Mouse (Mus musculus) MEL (cell line): ENCODE results near the gene Gpd1. TPM values are rescaled to one million over a fixed set of nuclear protein-coding genes. Genes with fewer than 3 reads are reported as not detected.

Experiments
- DNase-seq: peaks from one replicate; pipeline ENCODE4 v3.0.0; 2011; ENCODE audit warnings: low read depth, low spot score
- H3K27ac ChIP-seq: 2 replicates; pipeline ENCODE4 v1.5.1; 2012; ENCODE audit warnings: low read depth, mild to moderate bottlenecking, control low read depth, low read length, moderate library complexity; ENCODE audit not compliant: control insufficient read depth
- H3K27me3 ChIP-seq, 2 experiments: fragments of 150-350 bp in 1 of 2; sonication (generic) in 1 of 2; 2 replicates each; pipeline ENCODE4 v1.6.1; 2012; ENCODE audit warnings: low read length in 2 of 2, mild to moderate bottlenecking in 2 of 2, improper control_type of control experiment in 1 of 2, moderate library complexity in 1 of 2; ENCODE audit not compliant: insufficient read depth in 2 of 2, control insufficient read depth in 1 of 2
- H3K36me3 ChIP-seq, 2 experiments: 2 replicates each; pipeline ENCODE4 v1.6.1; 2012 to 2014; ENCODE audit warnings: low read length in 2 of 2, improper control_type of control experiment in 1 of 2, inconsistent platforms in 1 of 2, mild to moderate bottlenecking in 1 of 2; ENCODE audit not compliant: insufficient read depth in 2 of 2, control insufficient read depth in 1 of 2
- H3K4me1 ChIP-seq, 2 experiments: fragments of 150-350 bp in 1 of 2; sonication (generic) in 1 of 2; 2 replicates each; pipeline ENCODE4 v1.6.1; 2012; ENCODE audit warnings: low read length in 2 of 2, improper control_type of control experiment in 1 of 2, mild to moderate bottlenecking in 1 of 2; ENCODE audit not compliant: insufficient read depth in 2 of 2, control insufficient read depth in 1 of 2
- H3K4me3 ChIP-seq, 2 experiments: fragments of 150-350 bp in 1 of 2; sonication (generic) in 1 of 2; 2 replicates each; pipeline ENCODE4 v1.5.1; 2012; ENCODE audit warnings: low read depth in 2 of 2, low read length in 2 of 2, mild to moderate bottlenecking in 2 of 2, moderate library complexity in 2 of 2, control low read depth in 1 of 2, improper control_type of control experiment in 1 of 2; ENCODE audit not compliant: control insufficient read depth in 1 of 2, insufficient read depth in 1 of 2
- H3K79me2 ChIP-seq: 2 replicates; pipeline ENCODE4 v1.6.1; 2012; ENCODE audit warnings: mild to moderate bottlenecking, low read length, moderate library complexity; ENCODE audit not compliant: control insufficient read depth, poor library complexity, insufficient read depth
- H3K9ac ChIP-seq: 2 replicates; pipeline ENCODE4 v1.6.1; 2012; ENCODE audit warnings: low read depth, mild to moderate bottlenecking, control low read depth, low read length, moderate library complexity; ENCODE audit not compliant: control insufficient read depth, poor library complexity, severe bottlenecking
- H3K9me3 ChIP-seq: fragments of 150-350 bp; sonication (generic); replicated peaks from 2 replicates; pipeline ENCODE4 v1.6.1; 2012; ENCODE audit warnings: mild to moderate bottlenecking, low read length, improper control_type of control experiment, moderate library complexity; ENCODE audit not compliant: insufficient read depth
- CHD1 ChIP-seq: IDR thresholded peaks from 2 replicates; pipeline ENCODE4 v1.6.1; 2012; ENCODE audit warnings: low read depth, mild to moderate bottlenecking, inconsistent platforms, low read length, improper control_type of control experiment
- CHD2 ChIP-seq: IDR thresholded peaks from 2 replicates; pipeline ENCODE4 v1.6.1; 2011; ENCODE audit warnings: low read length, improper control_type of control experiment
- CTCF ChIP-seq, 3 experiments: IDR thresholded peaks in 2 of 3; conservative IDR thresholded peaks in 1 of 3; 2 replicates each; pipeline ENCODE4 v1.5.1; 2011 to 2012; ENCODE audit warnings: low read length in 3 of 3, low read depth in 2 of 3, mild to moderate bottlenecking in 2 of 3, improper control_type of control experiment in 1 of 3, inconsistent platforms in 1 of 3, mixed read lengths in 1 of 3, moderate library complexity in 1 of 3; ENCODE audit not compliant: control insufficient read depth in 1 of 3, insufficient read depth in 1 of 3, poor library complexity in 1 of 3, severe bottlenecking in 1 of 3
- E2F4 ChIP-seq: IDR thresholded peaks from 2 replicates; pipeline ENCODE4 v1.6.1; 2011; ENCODE audit warnings: low read depth, low read length, improper control_type of control experiment, borderline replicate concordance
- ELF1 ChIP-seq: IDR thresholded peaks from 2 replicates; pipeline ENCODE4 v1.6.1; 2014; ENCODE audit warnings: low read depth, mild to moderate bottlenecking, inconsistent platforms, low read length, improper control_type of control experiment, moderate library complexity
- EP300 ChIP-seq, 2 experiments: IDR thresholded peaks; 2 replicates each; pipeline ENCODE4 v1.6.1; 2011; ENCODE audit warnings: improper control_type of control experiment in 2 of 2, low read length in 2 of 2, low read depth in 1 of 2, mild to moderate bottlenecking in 1 of 2
- GABPA ChIP-seq: IDR thresholded peaks from 2 replicates; pipeline ENCODE4 v1.6.1; 2012; ENCODE audit warnings: low read depth, mild to moderate bottlenecking, inconsistent platforms, low read length, improper control_type of control experiment, moderate library complexity
- GATA1 ChIP-seq: IDR thresholded peaks from 2 replicates; pipeline ENCODE4 v1.6.1; 2011; ENCODE audit warnings: low read depth, low read length, improper control_type of control experiment
- HCFC1 ChIP-seq: IDR thresholded peaks from 2 replicates; pipeline ENCODE4 v1.6.1; 2012; ENCODE audit warnings: low read depth, mild to moderate bottlenecking, inconsistent platforms, low read length, improper control_type of control experiment, moderate library complexity
- JUND ChIP-seq: IDR thresholded peaks from 2 replicates; pipeline ENCODE4 v1.6.1; 2011; ENCODE audit warnings: low read depth, mild to moderate bottlenecking, improper control_type of control experiment, low read length
- KAT2A ChIP-seq: conservative IDR thresholded peaks from 2 replicates; pipeline ENCODE4 v1.6.1; 2012; ENCODE audit warnings: low read depth, low read length, improper control_type of control experiment, inconsistent platforms
- MXI1 ChIP-seq: IDR thresholded peaks from 2 replicates; pipeline ENCODE4 v1.6.1; 2011; ENCODE audit warnings: mild to moderate bottlenecking, low read depth, low read length, improper control_type of control experiment
- MYC ChIP-seq: IDR thresholded peaks from 2 replicates; pipeline ENCODE4 v1.6.1; 2011; ENCODE audit warnings: low read depth, mild to moderate bottlenecking, low read length, improper control_type of control experiment, moderate library complexity
- NELFE ChIP-seq: IDR thresholded peaks from 2 replicates; pipeline ENCODE4 v1.6.1; 2011; ENCODE audit warnings: low read depth, low read length, improper control_type of control experiment
- NRF1 ChIP-seq: IDR thresholded peaks from 2 replicates; pipeline ENCODE4 v1.6.1; 2014; ENCODE audit warnings: low read depth, mild to moderate bottlenecking, inconsistent platforms, low read length, improper control_type of control experiment, moderate library complexity; ENCODE audit not compliant: poor library complexity, insufficient read depth, severe bottlenecking
- POLR2A ChIP-seq, 2 experiments: IDR thresholded peaks; 2 replicates each; pipeline ENCODE4 v1.6.1; 2011 to 2012; ENCODE audit warnings: low read length in 2 of 2, mild to moderate bottlenecking in 2 of 2, control low read depth in 1 of 2, improper control_type of control experiment in 1 of 2, low read depth in 1 of 2, moderate library complexity in 1 of 2; ENCODE audit not compliant: control insufficient read depth in 1 of 2, insufficient read depth in 1 of 2, poor library complexity in 1 of 2
- POLR2AphosphoS2 ChIP-seq: IDR thresholded peaks from 2 replicates; pipeline ENCODE4 v1.6.1; 2011; ENCODE audit warnings: low read length, improper control_type of control experiment
- POLR2AphosphoS5 ChIP-seq: IDR thresholded peaks from 2 replicates; pipeline ENCODE4 v1.6.1; 2012; ENCODE audit warnings: low read depth, borderline replicate concordance, mild to moderate bottlenecking, inconsistent platforms, low read length, moderate library complexity, mixed read lengths
- RAD21 ChIP-seq: IDR thresholded peaks from 2 replicates; pipeline ENCODE4 v1.6.1; 2011; ENCODE audit warnings: mild to moderate bottlenecking, low read depth, low read length, improper control_type of control experiment
- RCOR1 ChIP-seq: IDR thresholded peaks from 2 replicates; pipeline ENCODE4 v1.6.1; 2012; ENCODE audit warnings: low read depth, mild to moderate bottlenecking, inconsistent platforms, low read length, improper control_type of control experiment
- SIN3A ChIP-seq: IDR thresholded peaks from 2 replicates; pipeline ENCODE4 v1.6.1; 2012; ENCODE audit warnings: low read length, improper control_type of control experiment, inconsistent platforms
- TBP ChIP-seq: IDR thresholded peaks from 2 replicates; pipeline ENCODE4 v1.8.0; 2011; ENCODE audit warnings: low read depth, low read length, improper control_type of control experiment
- TCF12 ChIP-seq: IDR thresholded peaks from 2 replicates; pipeline ENCODE4 v1.6.1; 2014; ENCODE audit warnings: low read depth, mild to moderate bottlenecking, inconsistent platforms, low read length, improper control_type of control experiment, moderate library complexity
- UBTF ChIP-seq: IDR thresholded peaks from 2 replicates; pipeline ENCODE4 v1.6.1; 2012; ENCODE audit warnings: low read depth, mild to moderate bottlenecking, inconsistent platforms, low read length, improper control_type of control experiment, moderate library complexity, borderline replicate concordance; ENCODE audit not compliant: insufficient read depth
- USF1 ChIP-seq: IDR thresholded peaks from 2 replicates; pipeline ENCODE4 v1.6.1; 2014; ENCODE audit warnings: low read depth, mild to moderate bottlenecking, inconsistent platforms, low read length, improper control_type of control experiment, moderate library complexity
- ZMIZ1 ChIP-seq: IDR thresholded peaks from 2 replicates; pipeline ENCODE4 v1.6.1; 2012; ENCODE audit warnings: low read depth, mild to moderate bottlenecking, inconsistent platforms, low read length, improper control_type of control experiment, moderate library complexity
- ZNF384 ChIP-seq: IDR thresholded peaks from 2 replicates; pipeline ENCODE4 v1.6.1; 2012; ENCODE audit warnings: low read depth, mild to moderate bottlenecking, inconsistent platforms, low read length, improper control_type of control experiment
- polyA plus RNA-seq, 2 experiments: library from polyadenylated mRNA; stranded (reverse) in 1 of 2; unstranded in 1 of 2; fragments of >175 nt in 1 of 2; fragments of >200 nt in 1 of 2; gene quantifications; 2 replicates each; pipeline versions ENCODE4 v1.2.1 to v1.2.4; 2012; ENCODE audit warnings: low replicate concordance in 2 of 2, low read depth in 1 of 2; ENCODE audit not compliant: insufficient read length in 2 of 2, insufficient read depth in 1 of 2, missing spikeins in 1 of 2
- total RNA-seq: library from RNA; depleted of rRNA; stranded (reverse); fragments of 300-350 nt; gene quantifications from 2 replicates; pipeline ENCODE4 v1.2.3, GENCODE M21; 2012

Gene Gpd1
- total and polyA plus RNA-seq, 3 experiments = 0.23 to 0.52 TPM; not detected in 1

- Histone ChIP-seq H3K9ac (no peak overlapping the region), H3K27ac (no peak overlapping the region), H3K27me3 (no peaks in the 10 kb centered on the region), H3K4me3 (no peak overlapping the region), H3K9me3 (no peaks in the 10 kb centered on the region), H3K4me1 (peaks cover 2 to 15% of the 10 kb centered on the region in 2 experiments), H3K36me3 (peaks cover 0 to 10% of the 10 kb centered on the region in 2 experiments; a peak in 2 of 4 replicates), H3K79me2 (no peaks in the 10 kb centered on the region)
- no peak for DNase-seq
- no peak for TF ChIP-seq JUND
- TF ChIP-seq NELFE = no peak
- no peak for TF ChIP-seq RAD21
- no peak for TF ChIP-seq CHD1
- TF ChIP-seq GATA1 = no peak
- TF ChIP-seq GABPA = no peak
- TF ChIP-seq MYC = no peak
- TF ChIP-seq TCF12 = no peak
- no peak for TF ChIP-seq NRF1
- no peak for TF ChIP-seq E2F4
- no peak for TF ChIP-seq RCOR1
- TF ChIP-seq USF1 = no peak
- no peak for TF ChIP-seq ZMIZ1
- no peak for TF ChIP-seq POLR2AphosphoS5
- TF ChIP-seq CTCF (IDR thresholded peaks at IDR 0.05 in 2 of 3, conservative IDR thresholded peaks at IDR 0.05 in 1 of 3; ENCODE audit: control insufficient read depth in 1 of 3, insufficient read depth in 1 of 3, low read depth in 2 of 3, low read length in 3 of 3, poor library complexity in 1 of 3, severe bottlenecking in 1 of 3) = no peak
- TF ChIP-seq KAT2A = no peak
- TF ChIP-seq MXI1 = no peak
- TF ChIP-seq TBP = no peak
- TF ChIP-seq CHD2 = no peak
- TF ChIP-seq SIN3A = no peak
Measured at GRCm38 (mm10) chr15:99718461-99719021, 1.2 kb downstream of the Gpd1 start.

GRCm38 (mm10) chr15:99719865-99720264 is 2.5 kb downstream of the Gpd1 start:
- Histone ChIP-seq H3K27me3 (no peaks in the 10 kb centered on the region), H3K4me3 (no peak overlapping the region), H3K9ac (no peak overlapping the region), H3K27ac (no peak overlapping the region), H3K4me1 (peaks cover 2 to 21% of the 10 kb centered on the region in 2 experiments), H3K9me3 (no peaks in the 10 kb centered on the region), H3K79me2 (no peaks in the 10 kb centered on the region), H3K36me3 (peaks cover 0 to 10% of the 10 kb centered on the region in 2 experiments; a peak in 2 of 4 replicates)
- TF ChIP-seq ELF1 (no peak), EP300 (IDR thresholded peaks at IDR 0.05; ENCODE audit: low read depth in 1 of 2, low read length in 2 of 2) (no peak), HCFC1 (no peak), RCOR1 (no peak), USF1 (no peak), E2F4 (no peak), ZNF384 (no peak), UBTF (no peak), TCF12 (no peak), POLR2AphosphoS2 (no peak), KAT2A (no peak), SIN3A (no peak), POLR2A (IDR thresholded peaks at IDR 0.05; ENCODE audit: control insufficient read depth in 1 of 2, insufficient read depth in 1 of 2, low read depth in 1 of 2, low read length in 2 of 2, poor library complexity in 1 of 2) (no peak)
- no peak for DNase-seq
